Mouse (Mus musculus): ENCODE measurements around the gene Tpst1. TPM values are rescaled to one million over a fixed set of nuclear protein-coding genes. Genes with fewer than 3 reads are reported as not detected.

The Tpst1 gene
- polyA plus RNA-seq, 1 experiment from 2014 or later, result 63.0 TPM

DNA sequence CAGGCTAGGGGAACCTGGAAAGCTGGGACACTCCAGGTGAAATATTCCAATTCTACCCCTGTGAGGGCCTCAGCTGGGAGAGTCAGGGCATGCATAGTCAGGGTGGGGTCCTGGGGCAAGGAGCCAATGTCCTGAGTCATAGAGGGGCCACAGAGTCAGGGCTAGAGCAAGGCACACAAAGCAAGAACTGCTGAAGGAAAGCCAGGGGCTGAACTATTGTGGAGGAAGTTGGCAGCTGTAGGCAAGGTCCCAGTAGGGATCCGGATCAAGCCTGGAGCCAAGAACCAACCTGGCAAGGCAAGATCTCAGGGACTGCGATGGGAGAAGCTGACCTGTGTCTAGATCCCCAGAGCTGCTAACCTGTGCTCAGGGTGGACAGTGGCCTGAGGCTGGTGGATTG is 9.4 kb upstream of the Tpst1 start:
- no peaks in the 10 kb centered on the region for H3K27me3 ChIP-seq (ENCODE audit: control insufficient read depth, insufficient read depth, low read length)
- no peak for DNase-seq (ENCODE audit: low spot score)
- H3K9ac ChIP-seq, result no peak overlapping the region
- no peaks in the 10 kb centered on the region for H3K4me1 ChIP-seq (replicated peaks; ENCODE audit: control insufficient read depth, insufficient read depth, low read length)
- no peak for ATAC-seq (ENCODE audit: low FRiP score)
- no peak overlapping the region for H3K4me2 ChIP-seq (replicated peaks)
- H3K27ac ChIP-seq, result no peak overlapping the region
- H3K9me3 ChIP-seq (ENCODE audit: control insufficient read depth, low read length), result no peaks in the 10 kb centered on the region
- H3K36me3 ChIP-seq (replicated peaks; ENCODE audit: control insufficient read depth, insufficient read depth), result peaks cover 17% of the 10 kb centered on the region
- H3K4me3 ChIP-seq (replicated peaks; ENCODE audit: low read length), result no peak overlapping the region
- WGBS, result 69% methylated on average over 2 of the region's 2 CpGs

DNA sequence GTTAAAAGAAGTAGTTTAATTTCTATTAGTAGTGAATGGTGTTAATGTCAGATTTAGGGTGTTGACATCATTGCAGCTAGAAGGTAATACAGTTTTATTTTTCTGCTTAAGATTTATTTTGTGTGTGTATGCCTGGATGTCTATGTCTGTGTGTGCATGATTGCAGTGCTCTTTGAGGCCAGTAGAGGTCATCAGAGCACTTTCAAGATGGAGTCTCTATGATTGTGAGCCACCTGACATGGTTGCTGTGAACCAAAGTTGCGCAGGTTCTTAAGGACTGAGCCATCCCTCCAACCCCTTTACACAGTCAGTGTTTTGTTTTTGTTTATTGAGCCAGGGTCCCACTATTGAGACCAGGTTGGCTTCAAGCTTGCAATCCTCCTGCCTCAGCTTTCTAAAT is 7.5 kb upstream of the Tpst1 start:
- peaks cover 5% of the 10 kb centered on the region for H3K36me3 ChIP-seq (replicated peaks; ENCODE audit: control insufficient read depth, insufficient read depth)
- no peak overlapping the region for H3K4me3 ChIP-seq (replicated peaks; ENCODE audit: low read length)
- DNase-seq (ENCODE audit: low spot score) (no peak), ATAC-seq (ENCODE audit: low FRiP score) (no peak)
- H3K9ac ChIP-seq, result no peak overlapping the region
- H3K4me1 ChIP-seq (replicated peaks; ENCODE audit: control insufficient read depth, insufficient read depth, low read length), result no peaks in the 10 kb centered on the region
- H3K9me3 ChIP-seq (ENCODE audit: control insufficient read depth, low read length), result no peaks in the 10 kb centered on the region
- 100% methylated on average over 1 of the region's 1 CpGs for WGBS
- H3K27ac ChIP-seq, result no peak overlapping the region
- no peak overlapping the region for H3K4me2 ChIP-seq (replicated peaks)
- no peaks in the 10 kb centered on the region for H3K27me3 ChIP-seq (ENCODE audit: control insufficient read depth, insufficient read depth, low read length)

DNA sequence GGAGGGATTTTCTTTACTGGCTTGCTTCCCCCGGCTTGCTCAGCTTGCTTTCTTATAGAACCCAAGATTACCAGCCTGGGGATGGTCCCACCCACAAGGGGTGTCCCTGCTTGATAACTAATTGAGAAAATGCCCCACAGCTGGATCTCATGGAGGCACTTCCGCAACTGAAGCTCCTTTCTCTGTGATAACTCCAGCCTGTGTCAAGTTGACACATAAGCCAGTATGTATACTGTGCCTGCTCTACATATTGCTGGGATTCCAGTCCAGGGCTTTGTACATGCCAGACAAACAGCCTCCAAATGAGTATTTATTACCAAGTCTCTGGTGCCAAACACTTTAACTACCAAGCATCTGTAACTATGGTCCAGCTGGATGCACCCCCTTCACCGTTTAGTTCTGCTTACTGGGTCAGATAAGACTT is 5.3 kb upstream of the Tpst1 start:
- no peak overlapping the region for H3K9ac ChIP-seq
- no peak overlapping the region for H3K4me3 ChIP-seq (replicated peaks; ENCODE audit: low read length)
- no peaks in the 10 kb centered on the region for H3K4me1 ChIP-seq (replicated peaks; ENCODE audit: control insufficient read depth, insufficient read depth, low read length)
- no peak for ATAC-seq (ENCODE audit: low FRiP score)
- no peak overlapping the region for H3K4me2 ChIP-seq (replicated peaks)
- no peak overlapping the region for H3K27ac ChIP-seq
- DNase-seq (ENCODE audit: low spot score), result no peak
- H3K36me3 ChIP-seq (replicated peaks; ENCODE audit: control insufficient read depth, insufficient read depth), result no peaks in the 10 kb centered on the region
- H3K9me3 ChIP-seq (ENCODE audit: control insufficient read depth, low read length), result no peaks in the 10 kb centered on the region
- no peaks in the 10 kb centered on the region for H3K27me3 ChIP-seq (ENCODE audit: control insufficient read depth, insufficient read depth, low read length)
- WGBS, result 77% methylated on average over 3 of the region's 3 CpGs

DNA sequence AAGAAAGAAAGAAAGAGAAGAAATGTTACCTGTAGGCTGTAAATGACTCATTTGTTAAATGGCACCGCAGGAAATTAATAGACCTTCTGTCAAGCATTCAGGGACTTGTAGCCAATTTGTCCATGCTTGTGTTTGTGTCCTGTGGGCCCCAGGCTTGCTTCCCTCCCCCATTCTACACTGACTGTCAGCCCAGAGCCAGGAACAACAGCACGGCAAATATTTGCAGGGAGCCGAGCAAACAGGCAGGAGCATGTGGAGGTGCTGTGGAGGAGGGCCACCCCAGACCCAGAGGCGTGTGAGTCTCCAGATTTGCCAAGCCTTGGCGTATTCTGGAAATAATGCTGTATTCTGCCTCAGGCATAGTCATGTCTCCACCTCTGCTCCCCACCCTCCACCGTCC is 1.4 kb downstream of the Tpst1 start:
- ATAC-seq (ENCODE audit: low FRiP score), result no peak

DNA sequence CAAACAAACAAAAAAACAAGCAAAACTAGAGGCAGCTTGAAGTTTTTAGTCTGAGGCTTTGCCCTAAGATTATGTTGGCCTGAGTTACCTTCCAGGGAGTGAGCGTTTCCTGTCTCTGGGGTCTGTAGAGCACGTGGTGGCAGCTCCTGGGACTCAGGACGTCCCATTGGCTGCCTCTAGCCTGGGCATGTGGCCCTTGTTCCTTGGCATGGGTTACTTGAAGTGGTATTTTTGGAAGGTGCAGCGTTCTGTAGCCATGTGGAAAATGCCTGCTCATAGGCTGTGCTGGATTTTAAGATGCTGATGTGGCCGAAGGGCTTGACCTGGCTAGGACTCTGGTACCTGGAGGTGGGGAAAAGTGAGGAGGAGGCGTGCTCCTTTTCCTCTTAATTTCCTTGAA is 3.3 kb downstream of the Tpst1 start:
- Histone ChIP-seq H3K9me3 (ENCODE audit: control insufficient read depth, low read length) (no peaks in the 10 kb centered on the region), H3K36me3 (replicated peaks; ENCODE audit: control insufficient read depth, insufficient read depth) (no peaks in the 10 kb centered on the region), H3K27ac (no peak overlapping the region), H3K4me1 (replicated peaks; ENCODE audit: control insufficient read depth, insufficient read depth, low read length) (peaks cover 6% of the 10 kb centered on the region; the same call in 1 of the 2 replicates), H3K4me3 (replicated peaks; ENCODE audit: low read length) (no peak overlapping the region), H3K27me3 (ENCODE audit: control insufficient read depth, insufficient read depth, low read length) (no peaks in the 10 kb centered on the region), H3K9ac (no peak overlapping the region), H3K4me2 (replicated peaks) (no peak overlapping the region)
- DNase-seq (ENCODE audit: low spot score) (no peak), ATAC-seq (ENCODE audit: low FRiP score) (no peak)
- 64% methylated on average over 6 of the region's 6 CpGs for WGBS

More for the DNA sequence above, 1.4 kb downstream of the Tpst1 start:
- H3K36me3 ChIP-seq (replicated peaks; ENCODE audit: control insufficient read depth, insufficient read depth), result no peaks in the 10 kb centered on the region
- H3K27ac ChIP-seq, result no peak overlapping the region
- no peak overlapping the region for H3K4me3 ChIP-seq (replicated peaks; ENCODE audit: low read length)
- H3K4me2 ChIP-seq (replicated peaks), result no peak overlapping the region
- DNase-seq (ENCODE audit: low spot score), result no peak
- H3K9ac ChIP-seq, result no peak overlapping the region
- no peaks in the 10 kb centered on the region for H3K9me3 ChIP-seq (ENCODE audit: control insufficient read depth, low read length)
- H3K27me3 ChIP-seq (ENCODE audit: control insufficient read depth, insufficient read depth, low read length), result no peaks in the 10 kb centered on the region
- no peaks in the 10 kb centered on the region for H3K4me1 ChIP-seq (replicated peaks; ENCODE audit: control insufficient read depth, insufficient read depth, low read length)
- 83% methylated on average over 6 of the region's 6 CpGs for WGBS

DNA sequence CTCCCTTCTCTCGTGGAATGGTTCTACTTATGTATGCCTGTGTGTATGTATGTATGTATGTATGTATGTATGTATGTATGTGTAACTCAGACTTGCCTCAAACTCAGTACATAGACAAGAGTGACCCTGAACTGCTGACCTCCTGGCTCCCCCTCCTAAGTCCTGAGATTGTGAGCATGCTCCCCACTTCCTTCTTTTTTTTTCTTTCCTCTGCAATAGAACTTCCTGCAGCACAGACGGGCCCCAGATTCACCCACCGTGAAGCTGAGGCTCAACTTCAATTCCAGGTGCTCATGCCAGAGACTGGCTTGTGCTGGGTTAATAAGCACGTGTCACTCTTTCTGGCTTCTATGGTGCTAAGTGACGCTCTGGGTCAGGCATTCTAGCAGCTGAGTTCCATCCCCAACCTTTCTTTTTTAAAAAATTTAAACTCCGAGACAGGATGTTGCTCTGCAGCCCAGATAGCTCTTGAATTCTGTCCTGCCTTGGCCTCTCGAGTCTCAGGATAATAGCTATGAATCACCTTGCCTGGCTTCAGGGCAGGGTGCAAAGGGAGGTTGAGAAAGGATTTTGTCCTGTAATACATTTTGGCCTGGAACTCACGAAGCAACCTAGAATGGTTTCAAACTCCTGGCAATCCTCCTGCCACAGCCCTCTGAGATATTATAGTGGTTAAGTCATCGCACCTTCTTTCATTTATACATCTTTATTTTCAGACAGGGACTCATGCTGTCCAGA is 5.1 kb downstream of the Tpst1 start:
- Histone ChIP-seq H3K27ac (no peak overlapping the region), H3K4me3 (replicated peaks; ENCODE audit: low read length) (no peak overlapping the region)

DNA sequence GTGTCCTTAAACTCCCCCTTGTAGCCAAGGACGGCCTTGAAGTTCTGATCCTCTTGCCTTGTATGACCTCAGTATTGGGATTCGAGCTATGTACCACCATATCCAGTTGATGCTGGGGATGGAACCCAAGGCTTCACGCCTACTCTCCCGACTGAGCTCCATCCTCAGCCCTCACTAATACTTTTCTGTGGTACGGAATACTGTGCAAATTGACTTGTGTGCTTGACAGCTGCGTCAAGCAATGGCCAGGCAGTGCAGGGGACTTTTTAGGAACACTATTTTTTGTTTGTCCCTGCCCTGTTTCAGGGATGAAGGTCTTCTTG is 5.7 kb downstream of the Tpst1 start:
- WGBS, result 43% methylated on average over 6 of the region's 6 CpGs
- no peaks in the 10 kb centered on the region for H3K27me3 ChIP-seq (ENCODE audit: control insufficient read depth, insufficient read depth, low read length)

More for the DNA sequence above, 5.1 kb downstream of the Tpst1 start:
- ATAC-seq (ENCODE audit: low FRiP score), result no peak
- DNase-seq (ENCODE audit: low spot score), result no peak
- WGBS, result 85% methylated on average over 9 of the region's 9 CpGs
- no peaks in the 10 kb centered on the region for H3K9me3 ChIP-seq (ENCODE audit: control insufficient read depth, low read length)
- H3K4me1 ChIP-seq (replicated peaks; ENCODE audit: control insufficient read depth, insufficient read depth, low read length), result peaks cover 6% of the 10 kb centered on the region; the same call in 1 of the 2 replicates
- no peaks in the 10 kb centered on the region for H3K27me3 ChIP-seq (ENCODE audit: control insufficient read depth, insufficient read depth, low read length)
- H3K4me2 ChIP-seq (replicated peaks), result no peak overlapping the region; the same call in 1 of the 2 replicates
- H3K36me3 ChIP-seq (replicated peaks; ENCODE audit: control insufficient read depth, insufficient read depth), result no peaks in the 10 kb centered on the region
- no peak overlapping the region; the same call in 1 of the 2 replicates for H3K9ac ChIP-seq

DNA sequence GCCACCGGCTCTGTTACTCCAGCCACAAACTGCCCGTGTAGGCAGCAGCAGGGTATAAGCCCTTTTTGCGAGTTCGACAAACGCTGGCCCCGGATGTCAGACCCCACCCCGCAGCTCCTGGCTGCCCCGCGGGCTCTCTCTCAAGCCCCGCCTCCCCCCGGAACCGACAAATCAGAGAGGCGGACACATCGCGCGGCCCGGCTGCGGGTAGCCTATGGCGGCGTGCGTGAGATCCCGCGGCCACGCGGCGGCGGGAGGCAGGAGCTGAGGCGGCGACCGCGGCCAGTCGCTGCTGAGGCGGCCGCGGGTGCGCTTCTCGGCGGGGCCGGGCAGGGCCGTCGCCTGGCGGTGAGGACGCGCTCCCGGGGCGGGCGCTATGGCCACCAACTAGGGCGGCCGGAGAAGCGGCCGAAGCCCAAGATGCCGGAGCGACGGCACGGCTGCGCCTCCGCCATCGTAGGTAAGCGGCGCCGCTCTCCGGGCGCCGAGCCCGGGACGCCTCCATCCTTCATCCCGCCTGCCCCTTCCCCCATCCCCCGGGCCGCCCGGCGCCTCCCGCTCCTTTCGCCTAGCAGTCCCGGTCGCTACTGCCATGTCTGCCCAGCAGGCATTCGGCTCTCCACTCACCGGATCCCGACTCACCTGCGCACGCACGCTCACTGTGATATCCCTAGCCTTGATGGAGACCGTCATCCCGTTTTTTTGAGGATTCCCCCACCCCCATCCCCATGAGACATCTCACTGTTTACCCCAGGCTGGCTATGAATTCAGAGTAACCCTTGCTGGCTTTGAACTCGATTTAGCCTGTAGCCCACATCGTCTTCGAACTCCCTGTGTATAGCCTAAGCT is 6.3 kb downstream of the Tpst1 start:
- peak overlapping the region; percentile 94 for H3K9ac ChIP-seq
- H3K27ac ChIP-seq, result peak overlapping the region; percentile 90
- peak overlapping the region; percentile 77 for H3K4me2 ChIP-seq (replicated peaks)
- H3K4me1 ChIP-seq (replicated peaks; ENCODE audit: control insufficient read depth, insufficient read depth, low read length), result peaks cover 6% of the 10 kb centered on the region; the same call in 1 of the 2 replicates
- WGBS, result 1% methylated on average over 81 of the region's 86 CpGs
- H3K36me3 ChIP-seq (replicated peaks; ENCODE audit: control insufficient read depth, insufficient read depth), result 0 out of 2 replicates have a peak, but pooled peaks cover 2% of the 10 kb centered on the region
- H3K9me3 ChIP-seq (ENCODE audit: control insufficient read depth, low read length), result no peaks in the 10 kb centered on the region
- H3K4me3 ChIP-seq (replicated peaks; ENCODE audit: low read length), result peak overlapping the region; percentile 90
- peak; percentile 97 for ATAC-seq (ENCODE audit: low FRiP score)
- no peaks in the 10 kb centered on the region for H3K27me3 ChIP-seq (ENCODE audit: control insufficient read depth, insufficient read depth, low read length)
- peak; percentile 95 for DNase-seq (ENCODE audit: low spot score)

More for the DNA sequence above, 5.7 kb downstream of the Tpst1 start:
- Histone ChIP-seq H3K9ac (peak overlapping the region; percentile 94), H3K4me3 (replicated peaks; ENCODE audit: low read length) (peak overlapping the region; percentile 90), H3K4me2 (replicated peaks) (peak overlapping the region; percentile 77), H3K4me1 (replicated peaks; ENCODE audit: control insufficient read depth, insufficient read depth, low read length) (peaks cover 6% of the 10 kb centered on the region; the same call in 1 of the 2 replicates), H3K27ac (0 out of 2 replicates have a peak overlapping the region, but pooled peaks have one; percentile 45), H3K9me3 (ENCODE audit: control insufficient read depth, low read length) (no peaks in the 10 kb centered on the region), H3K36me3 (replicated peaks; ENCODE audit: control insufficient read depth, insufficient read depth) (no peaks in the 10 kb centered on the region)
- no peak for DNase-seq (ENCODE audit: low spot score)
- no peak for ATAC-seq (ENCODE audit: low FRiP score)

DNA sequence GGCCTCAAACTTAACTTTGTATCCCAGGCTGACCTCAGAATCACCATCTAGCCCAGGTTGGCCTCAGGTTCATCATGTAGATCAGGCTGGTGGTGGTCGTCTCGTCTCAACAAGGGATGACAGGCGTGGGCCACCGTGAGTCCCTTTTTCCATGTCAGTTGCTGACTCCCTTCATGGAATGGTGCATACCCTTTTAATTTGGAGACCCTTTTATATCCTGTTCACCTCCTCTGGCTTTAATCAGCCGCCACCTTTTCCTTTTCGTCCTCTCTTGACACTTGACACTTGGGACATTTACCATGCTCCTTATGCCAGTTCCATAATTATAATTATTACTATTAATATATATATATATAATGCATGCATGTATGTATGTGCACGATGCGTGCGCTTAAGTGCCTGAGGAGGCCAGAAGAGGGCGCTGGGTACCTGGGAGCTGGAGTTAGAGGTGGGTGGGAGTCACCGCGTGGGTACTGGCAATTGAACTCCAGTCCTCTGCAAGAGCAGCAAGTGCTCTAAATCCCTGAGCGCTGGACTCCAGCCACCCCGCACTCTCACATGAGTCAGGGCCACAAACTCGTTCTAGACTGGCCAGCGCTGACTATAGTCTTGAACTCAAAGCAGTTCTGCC is 7.0 kb downstream of the Tpst1 start:
- H3K27ac ChIP-seq, result no peak overlapping the region
- no peak for DNase-seq (ENCODE audit: low spot score)
- WGBS, result 76% methylated on average over 16 of the region's 16 CpGs

More for the DNA sequence above, 7.0 kb downstream of the Tpst1 start:
- Histone ChIP-seq H3K4me2 (replicated peaks) (peak overlapping the region; percentile 77), H3K4me1 (replicated peaks; ENCODE audit: control insufficient read depth, insufficient read depth, low read length) (peaks cover 6% of the 10 kb centered on the region; the same call in 1 of the 2 replicates), H3K9ac (peak overlapping the region; percentile 94), H3K9me3 (ENCODE audit: control insufficient read depth, low read length) (no peaks in the 10 kb centered on the region), H3K27me3 (ENCODE audit: control insufficient read depth, insufficient read depth, low read length) (no peaks in the 10 kb centered on the region), H3K4me3 (replicated peaks; ENCODE audit: low read length) (peak overlapping the region; percentile 90), H3K36me3 (replicated peaks; ENCODE audit: control insufficient read depth, insufficient read depth) (0 out of 2 replicates have a peak, but pooled peaks cover 2% of the 10 kb centered on the region)
- no peak for ATAC-seq (ENCODE audit: low FRiP score)
